Mouse (Mus musculus) right cerebral cortex, adult 2 months (tissue): ENCODE measurements around the gene Gm20388.

Experiments
- DNase-seq, 2 experiments: peaks; one replicate each; pipeline ENCODE4 v3.0.0; 2021 to 2022; ENCODE audit warnings: low spot score in 2 of 2

Gm20388 gene

GRCm38 (mm10) chr8:120084783-120085182, 174.1 kb downstream of the Gm20388 start:
- peak in 1 of 2 experiments; percentile 35 for DNase-seq

GRCm38 (mm10) chr8:120089511-120089910, 178.9 kb downstream of the Gm20388 start:
- DNase-seq: no peak

GRCm38 (mm10) chr8:120091032-120091431, 180.4 kb downstream of the Gm20388 start:
- DNase-seq: no peak

GRCm38 (mm10) chr8:120093103-120093502, 182.5 kb downstream of the Gm20388 start:
- DNase-seq: no peak

- DNase-seq: no peak
These were observed 184.2 kb downstream of the Gm20388 start for GRCm38 (mm10) chr8:120094801-120095200.

- no peak for DNase-seq
These were observed 185.8 kb downstream of the Gm20388 start for GRCm38 (mm10) chr8:120096486-120096885.

- no peak for DNase-seq
These were observed 189.9 kb downstream of the Gm20388 start for GRCm38 (mm10) chr8:120100388-120101067.

GRCm38 (mm10) chr8:120101068-120101972, 190.7 kb downstream of the Gm20388 start, which contains the start of gene Zdhhc7:
TSS of gene Zdhhc7 (minus strand) at chr8:120101482.
- peak; percentile 86 to 90 for DNase-seq

- DNase-seq: no peak
These were observed 193.3 kb downstream of the Gm20388 start for GRCm38 (mm10) chr8:120103916-120104315.

- DNase-seq: no peak
These were observed 194.2 kb downstream of the Gm20388 start for GRCm38 (mm10) chr8:120104721-120105272.

- DNase-seq: no peak
These were observed 198.5 kb downstream of the Gm20388 start for GRCm38 (mm10) chr8:120109149-120109548.

- no peak for DNase-seq
These were observed 200.3 kb downstream of the Gm20388 start for GRCm38 (mm10) chr8:120110966-120111365.

- DNase-seq: no peak
These were observed 200.7 kb downstream of the Gm20388 start for GRCm38 (mm10) chr8:120111382-120111781.

GRCm38 (mm10) chr8:120112535-120112934, 201.9 kb downstream of the Gm20388 start:
- no peak for DNase-seq

GRCm38 (mm10) chr8:120113306-120113705, 202.7 kb downstream of the Gm20388 start:
- no peak for DNase-seq

- peak; percentile 100 for DNase-seq
These were observed 203.2 kb downstream of the Gm20388 start, which contains the start of gene 6430548M08Rik for GRCm38 (mm10) chr8:120113758-120114255. TSS of gene 6430548M08Rik (plus strand) at chr8:120114152.

GRCm38 (mm10) chr8:120114315-120114841, 203.7 kb downstream of the Gm20388 start:
- peak; percentile 38 to 46 for DNase-seq

- DNase-seq: no peak
These were observed 206.0 kb downstream of the Gm20388 start for GRCm38 (mm10) chr8:120116600-120116999.

GRCm38 (mm10) chr8:120118162-120118561, 207.5 kb downstream of the Gm20388 start:
- no peak for DNase-seq

- DNase-seq: no peak
These were observed 208.2 kb downstream of the Gm20388 start for GRCm38 (mm10) chr8:120118847-120119246.

- DNase-seq: no peak
These were observed 208.8 kb downstream of the Gm20388 start for GRCm38 (mm10) chr8:120119429-120119828.

GRCm38 (mm10) chr8:120119931-120120330, 209.3 kb downstream of the Gm20388 start:
- DNase-seq: no peak
